Mouse (Mus musculus) spleen, postnatal 4 days (tissue): ENCODE measurements around the gene Tacc2.

Experiments
- DNase-seq, 2 experiments: peaks; one replicate each; pipeline ENCODE4 v3.0.0; 2022; ENCODE audit warnings: low spot score in 2 of 2

The Tacc2 gene

GRCm38 (mm10) chr7:130617591-130617990 is 40.4 kb downstream of the Tacc2 start:
- no peak for DNase-seq

GRCm38 (mm10) chr7:130621068-130621467 is 43.8 kb downstream of the Tacc2 start:
- DNase-seq, result no peak

GRCm38 (mm10) chr7:130621953-130622352 is 44.7 kb downstream of the Tacc2 start:
- DNase-seq, result no peak

GRCm38 (mm10) chr7:130622359-130622758 is 45.1 kb downstream of the Tacc2 start:
- DNase-seq, result no peak

GRCm38 (mm10) chr7:130624299-130624698 is 47.1 kb downstream of the Tacc2 start:
- no peak for DNase-seq

GRCm38 (mm10) chr7:130625361-130625760 is 48.1 kb downstream of the Tacc2 start:
- no peak for DNase-seq

- no peak for DNase-seq
Measured at GRCm38 (mm10) chr7:130628601-130629000, 51.4 kb downstream of the Tacc2 start.

- no peak for DNase-seq
Measured at GRCm38 (mm10) chr7:130629999-130630398, 52.8 kb downstream of the Tacc2 start.

- no peak for DNase-seq
Measured at GRCm38 (mm10) chr7:130630956-130631355, 53.7 kb downstream of the Tacc2 start.

- DNase-seq, result peak; percentile 36 to 70
Measured at GRCm38 (mm10) chr7:130631553-130632378, 54.5 kb downstream of the Tacc2 start.

DNA sequence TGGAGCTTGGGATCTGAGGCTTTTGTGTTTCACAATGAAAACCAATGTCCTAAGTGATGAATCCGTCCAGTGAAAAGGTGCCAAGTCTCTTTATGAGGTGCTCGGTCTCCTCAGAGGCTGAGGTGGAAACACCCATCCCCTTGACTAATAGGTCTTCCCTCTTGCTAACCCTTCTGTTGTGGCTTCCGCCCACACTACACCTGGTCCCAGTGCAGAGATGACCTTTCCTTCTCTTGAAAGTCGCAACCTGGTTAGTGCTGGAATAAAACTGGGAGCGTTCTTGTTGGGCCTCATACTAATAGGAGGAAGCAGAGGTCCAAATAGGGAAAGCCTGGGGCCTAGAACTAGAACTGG is 55.1 kb downstream of the Tacc2 start:
- DNase-seq, result no peak

DNA sequence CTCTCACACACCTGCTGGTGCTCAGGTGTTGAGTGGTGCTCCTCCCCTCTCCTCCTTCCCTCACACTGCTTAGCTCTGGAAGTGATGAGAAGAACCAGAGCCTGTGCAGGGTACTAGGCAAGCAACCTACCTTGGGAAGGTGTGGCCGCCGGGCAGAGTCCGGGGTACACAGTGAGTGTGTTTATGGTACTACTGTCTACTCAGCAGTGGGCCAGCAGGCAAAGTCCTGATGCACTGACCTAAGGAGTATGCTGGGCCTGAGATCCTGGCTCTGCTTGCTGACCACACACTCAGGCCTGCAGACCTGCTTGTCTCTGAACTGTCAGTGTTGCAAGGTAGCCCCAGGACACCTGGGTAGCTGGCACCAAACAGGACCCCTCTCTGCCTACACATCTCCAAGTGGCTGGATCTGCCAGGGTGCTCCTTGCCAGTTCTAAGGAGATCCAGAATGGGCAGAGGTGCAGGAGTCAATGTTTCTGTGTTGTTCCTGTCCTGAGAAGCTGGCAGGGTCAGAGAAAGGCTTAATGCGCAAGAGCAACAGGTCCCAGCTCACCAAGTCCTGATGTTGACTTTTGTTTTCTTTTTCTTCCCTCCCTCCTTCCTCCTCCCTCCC is 57.1 kb downstream of the Tacc2 start:
- DNase-seq, result no peak

DNA sequence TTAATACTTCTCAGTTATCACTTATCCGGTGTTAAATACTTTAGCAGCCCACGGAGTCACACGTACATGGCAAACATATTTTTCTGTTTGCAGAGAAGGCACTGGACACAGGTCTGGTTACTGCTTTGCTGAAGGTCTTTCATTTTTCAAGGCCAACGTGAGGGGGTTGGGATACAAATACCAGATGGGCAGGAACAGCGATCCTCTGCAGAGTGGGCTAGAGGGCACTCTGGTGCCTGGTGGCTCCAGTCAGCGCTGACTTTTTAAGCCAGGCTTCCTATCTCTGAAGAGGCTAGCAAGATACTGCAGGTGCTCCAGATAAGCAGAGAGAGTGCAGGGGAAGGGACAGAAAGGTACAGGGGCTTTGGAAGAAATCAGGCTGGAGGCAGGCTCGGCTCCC is 58.0 kb downstream of the Tacc2 start:
- DNase-seq, result no peak

DNA sequence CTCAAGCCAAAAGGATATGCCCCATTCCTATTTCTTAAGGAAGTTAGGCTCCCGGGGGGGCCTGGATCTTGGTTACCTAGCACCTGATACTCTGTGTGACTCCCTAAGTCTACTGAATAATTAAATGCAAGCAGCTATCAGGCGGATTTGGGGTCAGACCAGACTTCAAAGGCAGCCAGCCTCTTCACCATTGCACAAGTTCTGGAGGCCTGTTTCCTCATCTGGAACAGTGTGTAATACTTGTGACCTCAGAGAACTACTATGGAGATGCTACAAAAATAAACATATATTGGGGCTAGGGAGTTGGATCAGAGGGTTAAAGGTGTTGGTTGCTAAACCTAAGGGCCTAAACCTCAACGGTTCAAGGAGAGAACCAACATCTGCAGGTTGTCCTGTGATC is 59.0 kb downstream of the Tacc2 start:
- DNase-seq, result no peak

- DNase-seq, result no peak
Measured at GRCm38 (mm10) chr7:130636902-130637301, 59.7 kb downstream of the Tacc2 start.

DNA sequence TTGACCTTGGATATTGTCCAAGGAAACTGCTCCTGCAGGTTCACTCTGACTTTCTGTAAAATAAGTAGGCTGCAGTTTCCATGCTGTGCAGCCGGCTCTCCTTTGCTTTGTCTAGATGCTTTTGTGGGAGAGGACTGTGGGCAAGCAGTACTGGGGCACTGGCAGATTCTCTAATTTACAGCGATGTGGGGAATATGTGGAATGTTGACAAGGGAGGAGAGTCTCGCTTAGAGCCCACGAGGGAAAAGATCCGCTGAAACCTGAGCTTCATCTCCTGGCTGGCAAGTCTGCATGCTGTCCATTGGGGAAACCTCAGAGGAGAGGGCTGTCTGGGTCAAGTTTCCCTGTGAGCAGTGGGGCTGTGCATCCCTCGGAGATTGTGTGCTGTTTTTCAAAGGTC is 60.6 kb downstream of the Tacc2 start:
- DNase-seq, result no peak

DNA sequence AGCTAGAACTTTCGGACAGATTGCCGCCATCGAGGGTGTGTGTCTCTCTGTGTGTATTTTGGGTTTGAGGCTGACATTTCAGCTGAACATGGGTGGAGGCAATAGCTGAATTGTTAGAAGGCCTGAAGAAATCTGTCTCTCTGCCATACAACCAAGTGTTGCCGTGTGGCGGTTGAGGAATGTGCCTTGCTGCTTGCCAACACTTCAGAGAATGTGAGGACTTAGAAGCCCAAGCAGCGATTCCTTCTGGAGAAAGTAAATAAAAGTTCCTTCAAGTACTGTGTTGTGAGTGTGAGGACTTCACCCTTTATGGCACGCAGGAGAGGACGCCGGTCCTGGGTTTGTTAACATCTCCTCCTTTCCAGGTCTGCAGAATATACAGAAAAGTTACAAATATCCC is 63.4 kb downstream of the Tacc2 start:
- DNase-seq, result no peak

DNA sequence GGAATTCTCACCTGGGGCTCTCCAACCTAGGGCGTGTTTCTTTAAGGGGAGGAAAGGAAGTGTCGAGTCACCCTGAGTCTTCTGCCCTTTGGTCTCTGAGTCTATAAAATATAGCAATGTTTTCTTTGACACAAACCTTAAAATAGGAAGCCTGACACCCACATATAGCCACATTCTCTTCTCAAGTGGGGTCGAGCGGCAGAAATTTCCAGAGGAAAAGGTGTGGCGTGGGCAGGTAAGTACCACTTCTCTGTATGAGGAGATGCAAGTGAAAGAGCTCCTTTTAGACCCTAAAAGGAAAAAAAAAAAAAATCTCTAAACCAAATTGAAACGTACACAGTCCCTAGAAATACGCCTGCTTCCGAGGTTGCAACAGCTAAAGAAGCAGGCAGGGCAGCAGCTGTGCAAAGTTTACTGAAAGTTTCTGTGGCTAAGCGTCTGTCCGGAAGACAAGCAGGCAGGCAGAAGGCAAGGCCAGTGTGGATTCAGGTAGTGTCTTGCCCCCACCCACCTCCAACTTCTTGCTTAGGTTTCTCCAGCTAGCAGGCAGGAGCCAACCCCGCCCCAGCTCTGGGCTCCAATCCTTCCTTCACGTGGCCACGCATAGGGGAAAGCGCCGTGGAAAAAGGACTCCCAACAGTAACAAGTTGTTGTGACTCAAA is 68.2 kb downstream of the Tacc2 start:
- DNase-seq, result no peak

DNA sequence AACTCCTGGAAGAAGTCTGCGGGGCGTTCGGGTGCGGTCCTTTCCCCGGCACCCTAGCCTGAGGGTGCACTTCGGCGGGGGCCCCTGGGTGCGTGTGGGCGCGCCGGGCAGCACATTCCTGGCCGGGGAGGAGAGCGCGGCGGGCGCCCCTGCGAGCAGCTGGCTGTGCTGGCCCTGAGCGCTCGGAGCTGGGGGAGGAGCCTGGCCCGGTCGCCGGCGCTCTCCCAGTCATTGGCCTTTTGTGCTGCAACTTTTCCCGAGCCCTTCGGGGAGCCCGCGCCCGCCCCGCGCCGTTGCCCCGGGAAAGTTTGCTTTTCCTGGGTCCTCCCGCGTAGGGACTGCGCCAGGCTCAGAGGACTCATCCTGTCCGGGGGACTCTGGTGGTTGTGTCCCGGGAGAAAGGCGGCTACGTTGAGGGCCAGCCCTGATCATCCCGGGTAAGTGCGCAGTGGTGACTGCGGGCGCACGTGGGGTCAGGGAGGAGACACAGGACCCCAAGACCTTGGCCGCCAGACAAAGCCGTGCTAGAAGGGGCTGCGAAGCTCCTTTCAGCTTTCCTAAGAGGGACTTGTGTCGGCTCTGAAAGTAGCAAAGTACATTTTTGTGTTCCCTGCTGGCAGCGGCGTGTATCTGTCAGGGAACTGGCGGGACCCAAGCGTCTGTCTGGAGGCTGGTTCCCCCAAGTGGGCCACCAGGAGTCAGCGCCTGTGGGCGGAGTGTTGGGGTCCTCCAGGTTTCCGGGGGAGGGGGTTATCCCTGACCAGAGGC is 68.9 kb downstream of the Tacc2 start:
- DNase-seq, result peak; percentile 33 to 70

- DNase-seq, result peak in 1 of 2 experiments; percentile 46
Measured at GRCm38 (mm10) chr7:130646762-130647139, 69.5 kb downstream of the Tacc2 start.

DNA sequence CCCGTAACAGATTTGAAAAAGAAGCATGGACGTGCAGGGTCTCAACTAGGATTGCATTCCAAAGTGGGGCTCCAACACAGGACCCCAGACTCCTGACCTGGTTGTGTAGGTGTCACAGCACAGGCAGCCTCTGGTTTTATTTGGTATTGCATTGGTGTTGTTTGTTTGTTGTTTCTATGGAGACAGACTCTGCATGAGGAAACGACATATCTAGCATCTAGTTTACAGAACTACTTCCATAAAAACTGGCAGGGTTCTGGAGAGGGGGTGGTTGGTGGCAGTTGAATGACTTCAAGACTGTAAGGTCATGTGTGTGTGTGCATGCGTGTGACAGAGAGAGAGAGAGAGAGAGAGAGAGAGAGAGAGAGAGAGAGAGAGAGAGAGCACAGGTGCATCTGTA is 70.8 kb downstream of the Tacc2 start:
- DNase-seq, result no peak

- no peak for DNase-seq
Measured at GRCm38 (mm10) chr7:130649257-130649656, 72.0 kb downstream of the Tacc2 start.
